Mouse (Mus musculus) cortical plate, adult 2 months (tissue): ENCODE data around the gene Tas2r135.

Experiments
- CTCF ChIP-seq: fragments of 200-500 bp; IDR thresholded peaks from 2 replicates; pipeline ENCODE4 v1.5.1; 2011; ENCODE audit warnings: mild to moderate bottlenecking, control low read depth, low read length; ENCODE audit not compliant: insufficient read depth; ENCODE audit errors: extremely low read depth
- POLR2A ChIP-seq: fragments of 200-500 bp; IDR thresholded peaks from 2 replicates; pipeline ENCODE4 v1.6.1; 2011; ENCODE audit warnings: mild to moderate bottlenecking, low read length, control low read depth; ENCODE audit not compliant: insufficient read depth; ENCODE audit errors: extremely low read depth

DNA sequence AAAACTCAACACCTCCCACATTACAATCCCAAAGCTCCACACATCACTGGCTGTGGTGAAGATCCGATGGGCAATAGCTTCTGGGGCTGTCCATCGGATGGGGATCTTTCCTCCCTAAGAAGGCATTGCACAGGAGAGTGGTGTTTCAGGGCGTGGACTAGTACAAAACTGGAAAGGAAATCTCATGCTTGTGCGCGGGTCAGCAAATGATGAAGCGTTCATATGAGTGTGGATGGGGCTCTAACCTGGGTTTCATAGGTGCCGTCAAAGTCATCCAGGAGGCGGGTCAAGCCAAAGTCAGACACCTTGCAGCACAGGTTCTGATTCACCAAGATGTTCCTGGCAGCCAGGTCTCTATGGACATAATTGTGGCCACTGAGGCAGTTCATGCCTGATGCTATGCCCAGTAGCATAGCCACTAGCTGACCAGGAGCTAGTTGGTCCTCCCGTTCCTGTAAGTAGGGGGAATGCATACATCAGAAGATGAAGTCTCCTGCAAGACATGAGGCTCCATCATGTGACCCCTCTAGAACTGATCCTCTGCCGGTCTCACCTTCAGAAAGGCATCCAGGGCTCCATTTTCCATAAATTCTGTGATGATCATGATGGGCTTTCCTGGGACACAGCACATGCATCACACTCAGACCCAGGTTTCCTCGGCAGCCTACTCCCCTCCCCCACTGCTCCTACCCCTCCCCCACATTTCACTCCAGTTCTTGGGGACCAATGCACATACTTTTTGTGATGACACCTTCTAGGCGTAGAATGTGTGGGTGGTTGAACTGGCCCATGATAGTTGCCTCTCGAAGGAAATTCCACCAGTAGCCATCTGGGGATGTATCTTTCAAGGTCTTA, 44.0 kb upstream of the Tas2r135 start:
- TF ChIP-seq CTCF (no peak), POLR2A (no peak)
